Mouse (Mus musculus) heart, embryonic 10.5 days (tissue): ENCODE data around the gene Srd5a1. TPM values are rescaled to one million over a fixed set of nuclear protein-coding genes. Genes with fewer than 3 reads are reported as not detected.
"Not testable (repeated sequence)": the region's sequence is repeated elsewhere in the genome, so short reads cannot be mapped to it uniquely, and the experiment has no call there.

Experiments
- DNase-seq: peaks from one replicate; pipeline ENCODE4 v3.0.0-alpha.2; 2017; ENCODE audit warnings: low spot score
- H3K27ac ChIP-seq: fragments of 300-500 bp; sonication (generic); 2 replicates; pipeline ENCODE4 v1.5.1; 2016; ENCODE audit warnings: mild to moderate bottlenecking
- H3K27me3 ChIP-seq: fragments of 300-500 bp; sonication (generic); 2 replicates; pipeline ENCODE4 v1.6.1; 2016; ENCODE audit warnings: mild to moderate bottlenecking; ENCODE audit not compliant: poor library complexity, insufficient read depth, severe bottlenecking
- H3K36me3 ChIP-seq: fragments of 300-500 bp; sonication (generic); 2 replicates; pipeline ENCODE4 v1.6.1; 2016; ENCODE audit warnings: mild to moderate bottlenecking, moderate library complexity
- H3K4me1 ChIP-seq: fragments of 300-500 bp; sonication (generic); 2 replicates; pipeline ENCODE4 v1.6.1; 2016; ENCODE audit warnings: mild to moderate bottlenecking
- H3K4me3 ChIP-seq: fragments of 300-500 bp; sonication (generic); 2 replicates; pipeline ENCODE4 v1.5.1; 2016; ENCODE audit warnings: mild to moderate bottlenecking, moderate library complexity
- H3K9me3 ChIP-seq: fragments of 300-500 bp; sonication (generic); 2 replicates; pipeline ENCODE4 v1.6.1; 2016; ENCODE audit warnings: mild to moderate bottlenecking, moderate library complexity
- WGBS: fragments of 180-500 bp; shearing (Covaris S2); methylation state at CpG from one replicate; pipeline ENCODE4 v1.1.7; 2016; 5-methylcytosine and 5-hydroxymethylcytosine counted together
- polyA plus RNA-seq: library from polyadenylated mRNA; unstranded; fragments of >200 nt; fragmentation: Nextera tagmentation; extraction: Ambion mirVana; gene quantifications from 2 replicates; pipeline ENCODE4 v1.2.1, GENCODE M21; 2016

Srd5a1 gene
- polyA plus RNA-seq, 1 experiment from 2014 or later = 12.0 TPM

DNA sequence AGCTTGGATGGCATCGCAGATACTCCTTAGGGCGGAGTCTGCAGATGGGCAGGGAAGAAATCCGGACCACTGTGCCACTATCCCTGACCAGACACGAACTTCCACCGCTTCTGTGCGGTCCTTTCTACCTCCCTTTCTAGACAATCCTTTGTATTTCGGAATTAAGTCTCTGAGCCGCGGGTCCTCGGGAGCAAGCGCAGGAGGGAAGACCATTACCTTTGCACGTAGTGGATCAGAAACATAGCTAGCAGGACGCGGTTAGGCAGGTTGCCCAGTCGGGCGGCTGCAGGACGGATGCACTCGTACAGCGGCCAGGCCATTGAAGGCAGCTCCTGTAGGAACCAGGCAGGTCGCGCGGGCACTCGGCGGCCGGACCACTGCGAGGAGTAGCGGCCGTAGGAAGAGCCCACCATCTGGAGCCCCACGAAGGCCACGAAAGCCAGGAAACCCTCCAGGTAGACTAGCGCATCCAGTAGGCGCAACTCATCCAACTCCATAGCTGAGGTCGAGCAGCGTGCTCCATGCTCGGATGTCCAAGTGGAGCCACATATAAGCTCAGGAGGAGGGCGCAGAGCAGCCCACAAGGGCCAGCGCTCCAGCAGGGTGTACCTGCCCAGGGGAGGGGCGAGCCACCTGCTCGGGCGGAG is 368 bp downstream of the Srd5a1 start:
- peaks cover 13% of the 10 kb centered on the region; the same call in 1 of the 2 replicates for H3K4me1 ChIP-seq
- H3K27me3 ChIP-seq = peaks cover 10% of the 10 kb centered on the region; the same call in 1 of the 2 replicates
- DNase-seq = no peak
- H3K27ac ChIP-seq = peak overlapping the region; percentile 94
- H3K36me3 ChIP-seq = peaks cover 22% of the 10 kb centered on the region
- 1% methylated on average over 40 of the region's 40 CpGs for WGBS
- no peaks in the 10 kb centered on the region for H3K9me3 ChIP-seq
- peak overlapping the region; percentile 98 for H3K4me3 ChIP-seq

DNA sequence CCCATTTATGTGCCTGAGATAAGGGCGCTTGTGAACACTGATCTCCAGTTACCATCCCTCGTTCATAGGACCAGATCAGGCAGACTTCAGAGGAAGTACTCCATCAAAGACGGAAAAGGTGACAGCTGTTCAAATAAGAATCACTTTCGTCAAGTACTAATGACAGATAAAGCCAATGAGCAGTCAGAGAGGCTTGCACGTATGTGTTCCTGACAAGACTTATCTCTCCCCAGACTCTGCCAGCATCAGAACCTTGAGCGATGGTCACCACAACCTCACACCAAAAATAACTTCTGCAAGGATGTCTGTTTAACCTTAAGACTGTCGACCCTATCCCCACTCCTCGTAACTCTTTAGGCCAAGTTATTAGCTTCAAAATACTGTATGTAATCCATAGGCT is 2.5 kb downstream of the Srd5a1 start:
- DNase-seq = no peak
- H3K4me1 ChIP-seq = peaks cover 13% of the 10 kb centered on the region; the same call in 1 of the 2 replicates
- no peak overlapping the region for H3K4me3 ChIP-seq
- peaks cover 10% of the 10 kb centered on the region; the same call in 1 of the 2 replicates for H3K27me3 ChIP-seq
- H3K9me3 ChIP-seq = no peaks in the 10 kb centered on the region
- peaks cover 3% of the 10 kb centered on the region for H3K36me3 ChIP-seq
- 31% methylated on average over 8 of the region's 8 CpGs for WGBS
- H3K27ac ChIP-seq = no peak overlapping the region

DNA sequence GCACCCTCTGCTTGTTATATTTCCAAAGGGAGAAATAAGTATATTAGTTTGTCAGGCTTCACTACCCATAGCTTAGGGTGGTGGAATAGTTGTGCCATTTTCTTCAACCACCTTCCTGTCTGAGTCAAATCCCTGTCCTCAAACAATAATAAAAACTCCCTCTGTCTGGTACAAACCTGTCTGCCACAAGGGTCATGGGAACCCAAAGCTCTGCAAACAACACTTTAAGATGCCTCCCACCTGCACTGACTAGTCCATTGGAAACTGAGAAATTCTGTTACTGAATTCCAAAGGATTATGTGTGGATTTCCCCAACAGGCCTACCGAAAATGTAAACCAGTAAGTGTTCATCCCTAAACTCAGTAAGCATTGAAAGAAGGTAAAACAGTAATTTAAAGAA is 6.6 kb downstream of the Srd5a1 start:
- WGBS = 79% methylated on average over 1 of the region's 1 CpGs
- H3K36me3 ChIP-seq = no peaks in the 10 kb centered on the region
- no peak for DNase-seq
- no peak overlapping the region for H3K4me3 ChIP-seq
- no peak overlapping the region for H3K27ac ChIP-seq
- H3K9me3 ChIP-seq = no peaks in the 10 kb centered on the region
- peaks cover 8% of the 10 kb centered on the region; the same call in 1 of the 2 replicates for H3K4me1 ChIP-seq
- H3K27me3 ChIP-seq = peaks cover 5% of the 10 kb centered on the region; the same call in 1 of the 2 replicates

DNA sequence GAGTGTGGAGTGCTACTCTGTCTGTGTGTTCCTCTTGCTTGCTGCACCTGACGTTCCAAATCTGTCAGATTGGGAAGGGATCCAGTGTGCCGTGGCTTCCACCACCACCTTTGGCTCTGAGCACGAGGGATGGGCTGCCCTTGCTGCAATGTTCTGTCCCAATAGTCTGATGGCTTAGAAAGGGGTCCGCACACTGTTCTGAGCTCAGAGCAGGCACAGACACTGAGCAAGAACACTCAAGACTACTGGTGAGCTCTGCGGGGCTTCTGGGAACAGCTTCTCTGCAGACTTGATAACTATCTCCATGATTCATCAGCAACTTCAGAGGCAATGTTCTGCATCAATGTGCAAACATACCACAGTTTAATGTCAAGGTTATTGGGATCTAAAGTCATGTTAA is 9.9 kb downstream of the Srd5a1 start:
- no peak overlapping the region for H3K4me3 ChIP-seq
- H3K4me1 ChIP-seq = no peaks in the 10 kb centered on the region
- H3K27ac ChIP-seq = no peak overlapping the region
- DNase-seq = no peak
- no peaks in the 10 kb centered on the region for H3K9me3 ChIP-seq
- H3K36me3 ChIP-seq = no peaks in the 10 kb centered on the region
- H3K27me3 ChIP-seq = no peaks in the 10 kb centered on the region
- 84% methylated on average over 5 of the region's 5 CpGs for WGBS

DNA sequence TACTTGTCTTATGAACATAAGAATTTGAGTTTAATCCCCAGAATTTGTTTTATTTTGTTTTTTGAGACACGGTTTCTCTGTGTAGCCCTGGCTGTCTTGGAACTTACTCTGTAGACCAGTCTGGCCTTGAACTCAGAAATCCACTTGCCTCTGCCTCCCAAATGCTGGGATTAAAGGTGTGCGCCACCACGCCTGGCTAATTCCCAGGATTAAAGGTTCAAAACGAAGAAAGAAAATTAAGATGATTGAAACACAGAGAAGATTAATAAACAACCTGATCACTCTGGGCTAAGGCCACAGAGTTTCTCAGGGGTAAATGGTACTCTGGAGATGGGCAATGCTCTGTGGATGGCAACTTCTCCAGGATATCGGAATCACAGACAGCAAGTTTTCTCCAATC is 10.4 kb downstream of the Srd5a1 start:
- H3K27me3 ChIP-seq, H3K4me3 ChIP-seq, DNase-seq, H3K9me3 ChIP-seq, H3K4me1 ChIP-seq, H3K36me3 ChIP-seq, H3K27ac ChIP-seq: not testable (repeated sequence)
- 86% methylated on average over 5 of the region's 5 CpGs for WGBS

DNA sequence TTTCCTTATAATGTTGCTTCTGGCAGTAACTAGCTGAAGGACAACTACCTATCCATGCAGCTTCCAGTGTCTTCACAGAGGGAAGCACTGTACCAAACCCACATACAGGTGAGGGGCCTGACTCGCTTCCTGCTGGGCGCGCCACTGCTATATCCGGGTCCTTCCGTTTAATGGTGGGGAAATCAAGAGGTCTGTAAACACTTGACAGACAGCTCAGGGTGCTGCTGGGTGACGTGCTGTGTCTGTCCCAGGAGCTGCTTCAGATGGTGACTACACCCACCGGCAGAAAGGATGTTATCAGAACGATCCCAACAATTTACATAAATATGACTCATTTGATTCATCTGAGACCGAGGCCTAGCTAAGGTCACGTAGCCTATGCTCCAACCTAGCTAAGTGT is 12.4 kb downstream of the Srd5a1 start:
- Histone ChIP-seq H3K4me1 (no peaks in the 10 kb centered on the region), H3K9me3 (no peaks in the 10 kb centered on the region), H3K4me3 (no peak overlapping the region), H3K36me3 (no peaks in the 10 kb centered on the region), H3K27ac (no peak overlapping the region), H3K27me3 (no peaks in the 10 kb centered on the region)
- no peak for DNase-seq
- WGBS = 83% methylated on average over 10 of the region's 10 CpGs

DNA sequence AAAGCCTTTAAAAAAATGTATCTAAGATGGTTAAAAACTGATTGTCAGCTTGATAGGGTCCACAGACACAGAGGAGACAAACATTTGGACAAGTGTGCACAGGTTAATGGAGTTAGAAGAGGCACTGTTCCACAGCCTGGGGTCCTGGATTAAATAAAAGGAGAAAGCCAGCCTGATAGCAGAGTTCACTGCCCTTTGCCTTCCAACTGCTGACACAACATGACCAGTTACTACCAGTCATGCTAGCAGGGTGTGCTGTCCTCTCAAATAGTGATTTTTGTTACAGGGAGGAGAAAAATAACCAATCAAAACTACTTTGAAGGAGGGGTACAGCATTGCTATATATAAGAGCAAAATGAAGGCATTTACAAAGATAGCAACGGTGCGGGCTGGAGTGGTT is 14.7 kb downstream of the Srd5a1 start:
- H3K9me3 ChIP-seq = no peaks in the 10 kb centered on the region
- peaks cover 6% of the 10 kb centered on the region for H3K4me1 ChIP-seq
- no peak overlapping the region for H3K27ac ChIP-seq
- DNase-seq = no peak
- 84% methylated on average over 2 of the region's 2 CpGs for WGBS
- H3K27me3 ChIP-seq = no peaks in the 10 kb centered on the region
- no peaks in the 10 kb centered on the region for H3K36me3 ChIP-seq
- H3K4me3 ChIP-seq = no peak overlapping the region

DNA sequence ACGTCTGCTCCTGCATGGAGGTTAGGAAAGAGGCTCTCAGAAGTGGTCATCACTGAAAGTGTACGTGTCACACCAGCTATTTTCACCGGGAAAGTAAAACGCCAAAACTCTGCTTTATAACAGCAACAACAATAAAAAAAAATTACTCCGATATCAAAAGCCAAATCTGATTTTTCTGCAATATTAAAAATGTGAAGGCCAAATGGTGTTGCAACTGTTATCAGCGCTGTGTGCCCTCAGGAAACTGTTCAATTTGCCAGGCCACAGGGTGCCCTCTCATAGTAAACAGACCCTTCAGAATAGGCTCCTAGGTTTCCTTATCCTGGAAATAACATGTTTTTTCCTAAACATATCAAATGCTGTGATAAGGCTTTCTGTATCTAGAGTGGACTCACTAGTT is 15.3 kb downstream of the Srd5a1 start:
- H3K9me3 ChIP-seq = no peaks in the 10 kb centered on the region

DNA sequence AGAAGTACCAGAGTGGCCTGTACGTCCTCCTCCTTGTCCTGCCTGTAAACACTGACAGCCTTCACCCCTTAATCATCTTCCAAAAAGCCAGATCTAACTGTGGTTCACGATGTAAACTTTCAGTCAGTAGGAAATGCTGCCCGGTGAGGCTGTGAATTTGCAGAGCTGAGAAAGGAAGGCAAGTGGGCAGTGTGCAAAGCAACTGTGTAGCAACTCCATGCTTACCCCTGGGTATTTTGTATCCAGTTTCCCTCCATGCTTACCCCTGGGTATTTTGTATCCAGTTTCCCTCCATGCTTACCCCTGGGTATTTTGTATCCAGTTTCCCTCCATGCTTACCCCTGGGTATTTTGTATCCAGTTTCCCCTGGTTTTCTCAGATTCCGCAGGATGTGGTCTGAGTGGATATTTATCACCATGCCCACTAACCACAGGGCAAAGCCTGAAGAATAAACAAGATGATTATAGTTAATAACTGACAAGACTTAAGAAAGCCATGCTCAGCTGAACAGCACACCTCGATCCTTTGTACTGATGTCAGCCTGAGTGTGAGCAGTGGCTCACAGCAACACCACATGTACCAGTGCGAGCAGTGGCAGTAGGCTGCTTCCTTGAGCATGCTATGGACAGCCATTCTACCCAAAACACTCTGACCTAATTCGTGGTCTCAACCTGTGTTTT is 16.5 kb downstream of the Srd5a1 start:
- no peak overlapping the region for H3K4me3 ChIP-seq
- H3K9me3 ChIP-seq = no peaks in the 10 kb centered on the region
- H3K4me1 ChIP-seq = peaks cover 6% of the 10 kb centered on the region
- H3K27ac ChIP-seq = no peak overlapping the region
- no peaks in the 10 kb centered on the region for H3K36me3 ChIP-seq
- 82% methylated on average over 7 of the region's 7 CpGs for WGBS
- no peak for DNase-seq
- H3K27me3 ChIP-seq = no peaks in the 10 kb centered on the region

More for the DNA sequence above, 15.3 kb downstream of the Srd5a1 start:
- H3K4me1 ChIP-seq = peaks cover 6% of the 10 kb centered on the region
- H3K27me3 ChIP-seq = no peaks in the 10 kb centered on the region
- no peak overlapping the region for H3K4me3 ChIP-seq
- no peaks in the 10 kb centered on the region for H3K36me3 ChIP-seq
- no peak for DNase-seq
- 86% methylated on average over 6 of the region's 6 CpGs for WGBS
- no peak overlapping the region for H3K27ac ChIP-seq

DNA sequence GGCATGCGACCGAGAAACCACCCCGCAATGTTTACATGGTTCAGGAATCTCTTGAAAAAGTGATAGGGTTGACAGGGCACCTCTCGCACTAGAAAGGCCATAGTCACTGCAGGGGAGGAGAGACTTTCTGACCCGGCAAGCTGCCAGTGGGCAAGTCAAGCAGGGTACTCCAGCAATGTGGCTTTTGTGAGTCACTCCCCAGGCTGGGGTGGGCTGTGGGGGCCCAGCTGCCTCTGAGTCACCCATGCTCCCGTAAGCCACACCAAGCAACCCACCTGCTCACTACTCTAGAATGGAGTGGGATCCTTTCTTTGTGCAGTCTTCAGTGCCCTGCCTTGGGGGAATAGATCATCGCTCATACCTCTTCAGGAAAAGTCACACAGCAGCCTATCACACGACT is 17.8 kb downstream of the Srd5a1 start:
- DNase-seq = no peak
- Histone ChIP-seq H3K36me3 (no peaks in the 10 kb centered on the region), H3K27ac (no peak overlapping the region), H3K4me1 (peaks cover 15% of the 10 kb centered on the region), H3K9me3 (no peaks in the 10 kb centered on the region), H3K4me3 (no peak overlapping the region), H3K27me3 (no peaks in the 10 kb centered on the region)
- 65% methylated on average over 8 of the region's 8 CpGs for WGBS

DNA sequence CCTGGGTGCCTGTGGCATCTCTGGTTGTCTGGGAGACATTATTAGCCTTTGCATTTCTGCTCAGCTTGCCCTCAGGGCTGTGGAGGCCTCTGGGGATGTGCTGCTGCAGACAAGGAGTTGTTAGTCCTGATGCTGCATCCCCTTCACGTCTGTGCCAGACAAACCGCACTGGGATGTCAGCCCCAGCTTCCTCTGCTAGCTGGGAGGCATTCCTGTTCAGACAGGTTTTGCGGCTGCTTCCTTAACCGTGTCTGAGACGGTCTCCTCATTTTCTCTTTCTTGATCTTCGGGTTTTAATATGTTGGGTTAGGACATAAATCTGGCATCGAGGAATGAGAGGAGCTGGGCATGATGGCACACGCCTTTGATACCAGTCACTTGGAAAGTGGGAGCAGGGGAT is 19.0 kb downstream of the Srd5a1 start:
- H3K9me3 ChIP-seq = no peaks in the 10 kb centered on the region
- 78% methylated on average over 8 of the region's 8 CpGs for WGBS
- H3K36me3 ChIP-seq = no peaks in the 10 kb centered on the region
- H3K4me1 ChIP-seq = peaks cover 20% of the 10 kb centered on the region
- H3K27me3 ChIP-seq = no peaks in the 10 kb centered on the region
- no peak overlapping the region for H3K27ac ChIP-seq
- DNase-seq = no peak
- no peak overlapping the region for H3K4me3 ChIP-seq

DNA sequence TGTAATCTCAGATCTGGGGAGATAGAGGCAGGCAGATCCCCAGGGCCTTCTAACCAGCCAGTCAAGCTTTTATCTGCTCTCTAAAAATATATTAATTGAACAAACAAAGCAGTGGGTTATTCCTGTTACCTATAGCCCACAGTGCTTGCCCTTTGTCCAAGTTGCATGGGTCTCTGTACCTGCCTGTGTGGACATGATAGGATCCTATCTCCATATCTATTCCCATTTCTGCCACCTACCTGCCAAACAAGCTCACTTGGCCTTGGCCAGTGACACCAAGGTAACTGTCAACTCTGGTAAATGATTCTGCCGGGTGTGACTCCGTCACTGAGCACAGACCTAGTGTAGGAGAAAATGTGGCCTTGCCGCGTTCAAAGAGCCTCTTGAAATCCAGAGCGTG is 19.9 kb downstream of the Srd5a1 start:
- DNase-seq = no peak
- WGBS = 86% methylated on average over 5 of the region's 5 CpGs
- no peak overlapping the region for H3K4me3 ChIP-seq
- H3K36me3 ChIP-seq = no peaks in the 10 kb centered on the region
- H3K27me3 ChIP-seq = 0 out of 2 replicates have a peak, but pooled peaks cover 3% of the 10 kb centered on the region
- no peak overlapping the region for H3K27ac ChIP-seq
- H3K9me3 ChIP-seq = no peaks in the 10 kb centered on the region
- H3K4me1 ChIP-seq = peaks cover 26% of the 10 kb centered on the region

DNA sequence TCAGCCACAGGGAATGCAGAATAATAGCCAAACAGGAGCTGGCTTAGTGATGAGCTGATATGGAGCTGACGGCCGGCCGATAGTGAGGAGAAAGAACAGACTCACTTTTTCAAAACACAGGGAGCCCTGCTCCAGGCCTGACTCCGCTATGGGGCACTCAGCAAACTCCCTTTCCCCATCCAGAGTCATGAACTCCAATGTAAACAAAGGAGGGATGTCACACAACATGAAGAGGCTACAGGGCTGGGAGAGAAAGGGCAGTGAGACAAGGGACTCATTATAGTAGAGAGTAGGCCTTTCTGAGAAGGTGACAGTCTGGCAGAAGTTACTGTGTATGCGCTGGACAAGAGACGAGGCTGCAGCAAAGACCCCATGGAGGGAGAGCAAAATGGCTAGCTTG is 23.0 kb downstream of the Srd5a1 start:
- no peaks in the 10 kb centered on the region for H3K9me3 ChIP-seq
- H3K4me1 ChIP-seq = peaks cover 46% of the 10 kb centered on the region
- DNase-seq = no peak
- no peaks in the 10 kb centered on the region for H3K36me3 ChIP-seq
- H3K27ac ChIP-seq = no peak overlapping the region
- H3K27me3 ChIP-seq = 0 out of 2 replicates have a peak, but pooled peaks cover 3% of the 10 kb centered on the region
- H3K4me3 ChIP-seq = no peak overlapping the region
- 45% methylated on average over 6 of the region's 6 CpGs for WGBS
